Mouse (Mus musculus): Measurements from ENCODE around the gene Armc9. TPM values are rescaled to one million over a fixed set of nuclear protein-coding genes. Genes with fewer than 3 reads are reported as not detected.

Gene Armc9
- polyA plus RNA-seq, 1 experiment from 2014 or later: 30.4 TPM

- Histone ChIP-seq H3K9ac (no peak overlapping the region), H3K27me3 (no peaks in the 10 kb centered on the region), H3K4me3 (no peak overlapping the region), H3K27ac (no peak overlapping the region), H3K4me2 (replicated peaks) (no peak overlapping the region), H3K4me1 (peaks cover 9% of the 10 kb centered on the region), H3K36me3 (no peaks in the 10 kb centered on the region), H3K9me3 (no peaks in the 10 kb centered on the region)
- no peak for ATAC-seq (ENCODE audit: low FRiP score, low read depth)
- 95% methylated on average over 5 of the region's 5 CpGs for WGBS
These were observed 139.3 kb downstream of the Armc9 start for GRCm38 (mm10) chr1:86293868-86294267.

- no peak overlapping the region for H3K27ac ChIP-seq
- H3K9me3 ChIP-seq: no peaks in the 10 kb centered on the region
- H3K4me1 ChIP-seq: peaks cover 9% of the 10 kb centered on the region
- peak; percentile 69 for ATAC-seq (ENCODE audit: low FRiP score, low read depth)
- no peaks in the 10 kb centered on the region for H3K27me3 ChIP-seq
- H3K36me3 ChIP-seq: no peaks in the 10 kb centered on the region
- WGBS: 24% methylated on average over 4 of the region's 4 CpGs
- H3K4me2 ChIP-seq (replicated peaks): no peak overlapping the region
- no peak overlapping the region for H3K4me3 ChIP-seq
- peak overlapping the region; percentile 45 for H3K9ac ChIP-seq
These were observed 139.9 kb downstream of the Armc9 start for GRCm38 (mm10) chr1:86294472-86294871.

GRCm38 (mm10) chr1:86300093-86300492, 145.5 kb downstream of the Armc9 start:
- Histone ChIP-seq H3K4me3 (no peak overlapping the region), H3K27me3 (peaks cover 26% of the 10 kb centered on the region), H3K27ac (no peak overlapping the region), H3K9me3 (no peaks in the 10 kb centered on the region), H3K36me3 (0 out of 2 replicates have a peak, but pooled peaks cover under 1% of the 10 kb centered on the region), H3K4me2 (replicated peaks) (no peak overlapping the region), H3K4me1 (peaks cover 35% of the 10 kb centered on the region), H3K9ac (no peak overlapping the region)
- 6% methylated on average over 2 of the region's 2 CpGs for WGBS
- ATAC-seq (ENCODE audit: low FRiP score, low read depth): no peak

GRCm38 (mm10) chr1:86300731-86301130, 146.2 kb downstream of the Armc9 start:
- no peak overlapping the region for H3K9ac ChIP-seq
- no peak overlapping the region for H3K4me2 ChIP-seq (replicated peaks)
- H3K36me3 ChIP-seq: peaks cover 7% of the 10 kb centered on the region
- 50% methylated on average over 7 of the region's 7 CpGs for WGBS
- H3K27me3 ChIP-seq: peaks cover 29% of the 10 kb centered on the region
- no peak for ATAC-seq (ENCODE audit: low FRiP score, low read depth)
- H3K27ac ChIP-seq: no peak overlapping the region
- H3K4me1 ChIP-seq: peaks cover 35% of the 10 kb centered on the region
- H3K4me3 ChIP-seq: no peak overlapping the region
- no peaks in the 10 kb centered on the region for H3K9me3 ChIP-seq

- Histone ChIP-seq H3K9ac (no peak overlapping the region), H3K27me3 (peaks cover 29% of the 10 kb centered on the region), H3K4me2 (replicated peaks) (no peak overlapping the region), H3K27ac (no peak overlapping the region), H3K4me1 (peaks cover 35% of the 10 kb centered on the region), H3K4me3 (no peak overlapping the region), H3K9me3 (no peaks in the 10 kb centered on the region), H3K36me3 (peaks cover 14% of the 10 kb centered on the region)
- ATAC-seq (ENCODE audit: low FRiP score, low read depth): no peak
- 39% methylated on average over 6 of the region's 6 CpGs for WGBS
These were observed 146.9 kb downstream of the Armc9 start for GRCm38 (mm10) chr1:86301221-86302091.

DNA sequence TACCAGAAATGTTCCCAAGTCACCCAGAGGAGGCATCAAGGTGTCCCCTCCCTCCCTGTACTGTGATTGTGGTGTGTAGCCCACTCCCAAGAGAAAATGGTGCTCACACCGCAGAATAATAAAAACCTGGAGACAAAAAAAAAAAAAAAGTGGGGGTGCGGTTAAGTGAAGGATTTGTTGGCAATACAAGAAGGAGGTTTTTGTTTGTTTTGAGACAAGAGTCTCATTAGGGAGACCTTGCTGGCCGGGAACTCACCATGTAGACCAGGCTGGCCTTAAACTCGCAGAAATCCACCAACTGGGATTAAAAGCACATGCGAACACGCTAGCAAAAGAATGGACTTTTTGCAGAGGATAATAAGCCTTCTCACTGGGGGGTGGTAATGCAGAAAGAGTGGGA, 148.0 kb downstream of the Armc9 start, which contains the start of gene B3gnt7:
Gene B3gnt7, plus strand, starts transcription at position 301 of the 400 bp plus-strand sequence.
- peaks cover 16% of the 10 kb centered on the region for H3K36me3 ChIP-seq
- H3K9me3 ChIP-seq: no peaks in the 10 kb centered on the region
- peak within 1 kb of the TSS; percentile 94 for H3K4me2 ChIP-seq (replicated peaks)
- H3K27me3 ChIP-seq: peaks cover 29% of the 10 kb centered on the region
- WGBS: 21% methylated on average over 6 of the region's 6 CpGs
- ATAC-seq (ENCODE audit: low FRiP score, low read depth): no peak
- H3K4me1 ChIP-seq: peaks cover 35% of the 10 kb centered on the region
- peak within 1 kb of the TSS; percentile 72 for H3K9ac ChIP-seq
- H3K4me3 ChIP-seq: peak within 1 kb of the TSS; percentile 59
- no peak within 1 kb of the TSS for H3K27ac ChIP-seq

- H3K27me3 ChIP-seq: peaks cover 29% of the 10 kb centered on the region
- peaks cover 40% of the 10 kb centered on the region for H3K4me1 ChIP-seq
- peak; percentile 85 for ATAC-seq (ENCODE audit: low FRiP score, low read depth)
- H3K9me3 ChIP-seq: no peaks in the 10 kb centered on the region
- H3K4me3 ChIP-seq: peak overlapping the region; percentile 59
- WGBS: under 1% methylated on average over 65 of the region's 65 CpGs
- H3K27ac ChIP-seq: no peak overlapping the region
- peak overlapping the region; percentile 94 for H3K4me2 ChIP-seq (replicated peaks)
- peaks cover 16% of the 10 kb centered on the region for H3K36me3 ChIP-seq
- peak overlapping the region; percentile 72 for H3K9ac ChIP-seq
These were observed 148.7 kb downstream of the Armc9 start for GRCm38 (mm10) chr1:86303063-86303872.

- Histone ChIP-seq H3K4me2 (replicated peaks) (peak overlapping the region; percentile 94), H3K27ac (no peak overlapping the region; the same call in 1 of the 2 replicates), H3K4me1 (peaks cover 41% of the 10 kb centered on the region), H3K4me3 (peak overlapping the region; percentile 59), H3K27me3 (peaks cover 29% of the 10 kb centered on the region), H3K36me3 (peaks cover 16% of the 10 kb centered on the region), H3K9me3 (no peaks in the 10 kb centered on the region), H3K9ac (peak overlapping the region; percentile 72)
- no peak for ATAC-seq (ENCODE audit: low FRiP score, low read depth)
- 4% methylated on average over 16 of the region's 16 CpGs for WGBS
These were observed 149.3 kb downstream of the Armc9 start for GRCm38 (mm10) chr1:86303873-86304250.

GRCm38 (mm10) chr1:86306686-86307085, 152.1 kb downstream of the Armc9 start:
- ATAC-seq (ENCODE audit: low FRiP score, low read depth): no peak
- Histone ChIP-seq H3K4me3 (no peak overlapping the region), H3K4me2 (replicated peaks) (no peak overlapping the region), H3K4me1 (peaks cover 36% of the 10 kb centered on the region), H3K36me3 (peaks cover 16% of the 10 kb centered on the region), H3K27me3 (peaks cover 30% of the 10 kb centered on the region), H3K9ac (no peak overlapping the region), H3K9me3 (no peaks in the 10 kb centered on the region), H3K27ac (no peak overlapping the region)
- WGBS: 90% methylated on average over 3 of the region's 3 CpGs

DNA sequence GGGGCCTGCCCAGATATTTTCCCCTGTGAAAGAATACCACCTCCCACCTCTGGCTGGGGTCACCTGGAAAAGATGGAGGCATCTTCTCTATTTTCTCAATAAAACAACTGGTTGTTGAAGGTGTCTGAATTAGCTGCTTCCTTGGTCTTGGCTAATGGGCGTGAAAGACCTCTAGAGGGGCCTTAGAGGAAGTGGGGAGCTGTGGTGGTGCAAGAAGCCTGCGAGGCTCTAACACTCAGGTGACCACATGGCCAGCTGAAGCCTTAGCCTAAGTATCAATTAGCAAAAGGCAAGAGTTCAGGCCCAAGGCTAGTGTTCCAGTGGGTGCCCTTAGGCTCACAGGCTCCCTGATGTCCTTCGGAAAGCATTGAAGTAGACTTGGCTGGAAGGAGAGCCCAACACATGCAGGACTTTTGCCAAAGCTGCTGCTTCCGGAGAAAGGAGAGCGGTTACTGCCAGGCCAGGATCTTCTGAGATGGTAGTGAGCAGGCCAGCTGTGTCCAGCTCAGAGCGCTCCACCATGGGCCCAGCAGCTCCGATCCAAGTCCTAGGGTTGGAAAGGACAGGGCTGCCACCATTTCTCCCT, 152.7 kb downstream of the Armc9 start:
- 85% methylated on average over 7 of the region's 7 CpGs for WGBS
- ATAC-seq (ENCODE audit: low FRiP score, low read depth): no peak
- H3K9ac ChIP-seq: no peak overlapping the region
- no peak overlapping the region; the same call in 1 of the 2 replicates for H3K27ac ChIP-seq
- H3K4me2 ChIP-seq (replicated peaks): no peak overlapping the region
- no peaks in the 10 kb centered on the region for H3K9me3 ChIP-seq
- H3K27me3 ChIP-seq: peaks cover 26% of the 10 kb centered on the region
- H3K36me3 ChIP-seq: peaks cover 16% of the 10 kb centered on the region
- no peak overlapping the region for H3K4me3 ChIP-seq
- peaks cover 32% of the 10 kb centered on the region for H3K4me1 ChIP-seq

GRCm38 (mm10) chr1:86307871-86308641, 153.5 kb downstream of the Armc9 start:
- Histone ChIP-seq H3K4me3 (no peak overlapping the region), H3K27ac (no peak overlapping the region), H3K9me3 (no peaks in the 10 kb centered on the region), H3K4me2 (replicated peaks) (no peak overlapping the region), H3K9ac (peak overlapping the region; percentile 25; the same call in 1 of the 2 replicates), H3K27me3 (peaks cover 21% of the 10 kb centered on the region), H3K4me1 (peaks cover 24% of the 10 kb centered on the region), H3K36me3 (peaks cover 16% of the 10 kb centered on the region)
- ATAC-seq (ENCODE audit: low FRiP score, low read depth): no peak
- 40% methylated on average over 4 of the region's 4 CpGs for WGBS
